Mouse (Mus musculus) liver, embryonic 14.5 days (tissue): Measurements from ENCODE around the gene Cyp3a13.

Source experiments
- CTCF ChIP-seq: IDR thresholded peaks from 2 replicates; pipeline ENCODE4 v1.5.1; 2016; ENCODE audit warnings: antibody characterized with exemption, low read depth, control low read depth
- EP300 ChIP-seq: IDR thresholded peaks from 2 replicates; pipeline ENCODE4 v1.6.1; 2016; ENCODE audit warnings: antibody characterized with exemption, low read depth

DNA sequence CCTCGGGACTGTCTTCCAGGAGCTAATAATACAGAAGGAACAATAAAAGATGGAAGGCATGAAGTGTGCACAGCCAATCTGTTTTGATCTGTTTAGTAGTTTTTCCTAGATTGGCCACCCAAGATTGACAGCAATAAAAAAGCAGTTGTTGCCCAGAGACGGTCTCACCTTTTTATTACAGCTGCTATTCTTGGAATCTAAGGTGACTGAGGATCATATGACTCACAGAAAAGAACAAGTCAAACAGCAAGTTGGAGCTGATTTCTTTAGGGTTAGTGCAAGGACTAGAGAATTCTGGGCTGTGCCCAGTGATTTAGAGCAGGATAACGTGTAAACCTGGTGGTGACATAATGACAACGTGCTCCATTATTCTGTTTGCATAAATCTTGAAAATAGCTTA is 19.5 kb upstream of the Cyp3a13 start:
- TF ChIP-seq CTCF (no peak), EP300 (no peak)
